Mouse (Mus musculus) ES-Bruce4 (cell line): ENCODE results near the gene Hist1h2bk. TPM values are rescaled to one million over a fixed set of nuclear protein-coding genes. Genes with fewer than 3 reads are reported as not detected.

Experiments used
- H3K27ac ChIP-seq: 2 replicates; pipeline ENCODE4 v1.5.1; 2012; ENCODE audit warnings: low read length, inconsistent platforms; ENCODE audit not compliant: insufficient read depth
- H3K27me3 ChIP-seq: 2 replicates; pipeline ENCODE4 v1.6.1; 2012; ENCODE audit warnings: mild to moderate bottlenecking, low read length, inconsistent platforms; ENCODE audit not compliant: control insufficient read depth, poor library complexity, insufficient read depth, severe bottlenecking
- H3K36me3 ChIP-seq: 2 replicates; pipeline ENCODE4 v1.6.1; 2012; ENCODE audit warnings: inconsistent platforms, mild to moderate bottlenecking, low read length, moderate library complexity; ENCODE audit not compliant: control insufficient read depth, poor library complexity, insufficient read depth, severe bottlenecking
- H3K4me1 ChIP-seq: one replicate; pipeline ENCODE4 v1.8.1; 2011; ENCODE audit warnings: low read length; ENCODE audit not compliant: control insufficient read depth, insufficient read depth
- H3K4me3 ChIP-seq: 2 replicates; pipeline ENCODE4 v1.5.1; 2011; ENCODE audit warnings: low read depth, mild to moderate bottlenecking, low read length
- H3K9ac ChIP-seq: 2 replicates; pipeline ENCODE4 v1.6.1; 2012; ENCODE audit warnings: low read depth, mild to moderate bottlenecking, inconsistent platforms; ENCODE audit not compliant: poor library complexity, severe bottlenecking
- H3K9me3 ChIP-seq: replicated peaks from 2 replicates; pipeline ENCODE4 v1.6.1; 2012; ENCODE audit warnings: mild to moderate bottlenecking, low read length, inconsistent platforms; ENCODE audit not compliant: control insufficient read depth, poor library complexity, insufficient read depth, severe bottlenecking
- CTCF ChIP-seq: IDR thresholded peaks from one replicate; pipeline ENCODE4 v1.8.1; 2011; ENCODE audit warnings: low read depth, low read length
- EP300 ChIP-seq: IDR thresholded peaks from 2 replicates; pipeline ENCODE4 v1.6.1; 2011; ENCODE audit warnings: low read depth, low read length; ENCODE audit not compliant: insufficient read depth
- POLR2A ChIP-seq: IDR thresholded peaks from one replicate; pipeline ENCODE4 v1.8.1; 2011; ENCODE audit warnings: low read length; ENCODE audit not compliant: insufficient read depth
- polyA plus RNA-seq: library from polyadenylated mRNA; stranded (reverse); fragments of >200 nt; gene quantifications from 2 replicates; pipeline ENCODE4 v1.2.4, GENCODE M21; 2011; ENCODE audit warnings: low read depth; ENCODE audit not compliant: missing spikeins, insufficient read depth, insufficient read length

Hist1h2bk gene
- polyA plus RNA-seq, 1 experiment: 54.4 TPM

- Histone ChIP-seq H3K9me3 (no peaks in the 10 kb centered on the region), H3K9ac (peak overlapping the region; percentile 56), H3K27me3 (no peaks in the 10 kb centered on the region), H3K27ac (no peak overlapping the region), H3K4me1 (no peaks in the 10 kb centered on the region), H3K4me3 (peak overlapping the region; percentile 56), H3K36me3 (no peaks in the 10 kb centered on the region)
- 0 out of 2 replicates have a peak, but pooled peaks have one; percentile 14 for TF ChIP-seq EP300
- TF ChIP-seq CTCF: peak; percentile 91
- no peak for TF ChIP-seq POLR2A
Observed at GRCm38 (mm10) chr13:22028673-22029460, 6.8 kb upstream of the Hist1h2bk start.

GRCm38 (mm10) chr13:22029928-22030327, 5.7 kb upstream of the Hist1h2bk start:
- Histone ChIP-seq H3K27ac (no peak overlapping the region), H3K36me3 (no peaks in the 10 kb centered on the region), H3K27me3 (no peaks in the 10 kb centered on the region), H3K4me3 (no peak overlapping the region), H3K9me3 (no peaks in the 10 kb centered on the region), H3K4me1 (no peaks in the 10 kb centered on the region), H3K9ac (peak overlapping the region; percentile 41; the same call in 1 of the 2 replicates)
- TF ChIP-seq EP300 (no peak), POLR2A (no peak), CTCF (no peak)

- no peak overlapping the region for H3K27ac ChIP-seq
- no peaks in the 10 kb centered on the region for H3K9me3 ChIP-seq
- no peaks in the 10 kb centered on the region for H3K36me3 ChIP-seq
- TF ChIP-seq CTCF (no peak), EP300 (no peak), POLR2A (no peak)
- no peaks in the 10 kb centered on the region for H3K27me3 ChIP-seq
- no peaks in the 10 kb centered on the region for H3K4me1 ChIP-seq
- no peak overlapping the region for H3K4me3 ChIP-seq
- H3K9ac ChIP-seq: no peak overlapping the region
Observed at GRCm38 (mm10) chr13:22030493-22030892, 5.2 kb upstream of the Hist1h2bk start.

GRCm38 (mm10) chr13:22033741-22034442, 1.8 kb upstream of the Hist1h2bk start:
- Histone ChIP-seq H3K9ac (peak overlapping the region; percentile 99), H3K27me3 (no peaks in the 10 kb centered on the region), H3K9me3 (no peaks in the 10 kb centered on the region), H3K36me3 (no peaks in the 10 kb centered on the region), H3K4me1 (no peaks in the 10 kb centered on the region), H3K27ac (peak overlapping the region; percentile 28; the same call in 1 of the 2 replicates), H3K4me3 (no peak overlapping the region)
- TF ChIP-seq POLR2A (no peak), CTCF (no peak), EP300 (no peak)

GRCm38 (mm10) chr13:22034443-22035266, 1.0 kb upstream of the Hist1h2bk start:
- Histone ChIP-seq H3K4me3 (peak overlapping the region; percentile 80), H3K27me3 (no peaks in the 10 kb centered on the region), H3K9me3 (no peaks in the 10 kb centered on the region), H3K27ac (peak overlapping the region; percentile 95), H3K4me1 (no peaks in the 10 kb centered on the region), H3K9ac (peak overlapping the region; percentile 99), H3K36me3 (no peaks in the 10 kb centered on the region)
- TF ChIP-seq CTCF: no peak
- no peak for TF ChIP-seq EP300
- no peak for TF ChIP-seq POLR2A
